Mouse (Mus musculus) megakaryocyte, adult 5-6 weeks (primary cell): ENCODE measurements around the gene Pik3r6. TPM values are rescaled to one million over a fixed set of nuclear protein-coding genes. Genes with fewer than 3 reads are reported as not detected.

Experiments used
- ATAC-seq: 2 replicates; pipeline ENCODE4 v1.8.0; 2016; ENCODE audit warnings: mild to moderate bottlenecking, inconsistent platforms; ENCODE audit not compliant: poor library complexity, severe bottlenecking
- total RNA-seq, 2 experiments: library from RNA; stranded (forward) in 1 of 2; stranded (reverse) in 1 of 2; fragments of 153-499, 151-499 nt in 1 of 2; fragments of 221-1000, 200-1000 nt in 1 of 2; gene quantifications; 2 replicates each; pipeline versions ENCODE4 v1.2.3 to v1.2.4; 2015 to 2017

Pik3r6 gene
- total RNA-seq, 2 experiments from 2014 or later = 35.9 to 63.6 TPM

GRCm38 (mm10) chr11:68531941-68532535 is 29.2 kb downstream of the Pik3r6 start:
- no peak for ATAC-seq

GRCm38 (mm10) chr11:68532773-68533172 is 30.0 kb downstream of the Pik3r6 start:
- ATAC-seq = no peak

- ATAC-seq = no peak
These were observed 31.2 kb downstream of the Pik3r6 start for GRCm38 (mm10) chr11:68533971-68534475.

GRCm38 (mm10) chr11:68536026-68536425 is 33.2 kb downstream of the Pik3r6 start:
- ATAC-seq = no peak

- ATAC-seq = no peak
These were observed 33.6 kb downstream of the Pik3r6 start for GRCm38 (mm10) chr11:68536465-68536864.

GRCm38 (mm10) chr11:68539621-68540020 is 36.8 kb downstream of the Pik3r6 start:
- ATAC-seq = no peak

- ATAC-seq = no peak
These were observed 41.7 kb downstream of the Pik3r6 start for GRCm38 (mm10) chr11:68544554-68544953.

- ATAC-seq = no peak
These were observed 42.4 kb downstream of the Pik3r6 start for GRCm38 (mm10) chr11:68545172-68545571.

GRCm38 (mm10) chr11:68545682-68546222 is 42.9 kb downstream of the Pik3r6 start:
- ATAC-seq = no peak

- ATAC-seq = no peak
These were observed 44.7 kb downstream of the Pik3r6 start for GRCm38 (mm10) chr11:68547484-68547883.

GRCm38 (mm10) chr11:68549597-68549996 is 46.8 kb downstream of the Pik3r6 start:
- peak; percentile 64 for ATAC-seq

- ATAC-seq = no peak
These were observed 47.5 kb downstream of the Pik3r6 start for GRCm38 (mm10) chr11:68550358-68550757.

- ATAC-seq = no peak
These were observed 51.2 kb downstream of the Pik3r6 start for GRCm38 (mm10) chr11:68553981-68554471.

GRCm38 (mm10) chr11:68555918-68556584 is 53.2 kb downstream of the Pik3r6 start, which contains the start of gene Mfsd6l:
Gene Mfsd6l (plus strand): TSS chr11:68556186.
- ATAC-seq = no peak; the same call in 1 of the 2 replicates

GRCm38 (mm10) chr11:68559546-68559945 is 56.7 kb downstream of the Pik3r6 start:
- ATAC-seq = no peak

GRCm38 (mm10) chr11:68561957-68562950 is 59.4 kb downstream of the Pik3r6 start:
- no peak for ATAC-seq

- ATAC-seq = no peak
These were observed 61.7 kb downstream of the Pik3r6 start for GRCm38 (mm10) chr11:68564356-68565031.

- ATAC-seq = no peak
These were observed 62.2 kb downstream of the Pik3r6 start for GRCm38 (mm10) chr11:68565032-68565429.

- 0 out of 2 replicates have a peak, but pooled peaks have one; percentile 40 for ATAC-seq
These were observed 63.7 kb downstream of the Pik3r6 start for GRCm38 (mm10) chr11:68566447-68567059.
